Mouse (Mus musculus): ENCODE results near the gene Cpne9. TPM values are rescaled to one million over a fixed set of nuclear protein-coding genes. Genes with fewer than 3 reads are reported as not detected.

The Cpne9 gene
- polyA plus RNA-seq, 1 experiment from 2014 or later, result 0.13 TPM

- H3K9me3 ChIP-seq (ENCODE audit: control insufficient read depth, low read length), result no peaks in the 10 kb centered on the region
- no peaks in the 10 kb centered on the region for H3K4me1 ChIP-seq (replicated peaks; ENCODE audit: control insufficient read depth, insufficient read depth, low read length)
- no peak for DNase-seq (ENCODE audit: low spot score)
- H3K4me2 ChIP-seq (ENCODE audit: low read depth, low read length, severe bottlenecking), result no peak overlapping the region
- no peak overlapping the region for H3K9ac ChIP-seq (ENCODE audit: low read length)
- no peaks in the 10 kb centered on the region for H3K36me3 ChIP-seq (ENCODE audit: control insufficient read depth, insufficient read depth, low read length)
- no peak overlapping the region for H3K27ac ChIP-seq (ENCODE audit: low read depth, low read length)
- 73% methylated on average over 3 of the region's 3 CpGs for WGBS
- no peaks in the 10 kb centered on the region for H3K27me3 ChIP-seq (ENCODE audit: control insufficient read depth, insufficient read depth, low read length)
- no peak for ATAC-seq (replicated peaks; ENCODE audit: low FRiP score)
- H3K4me3 ChIP-seq (ENCODE audit: low read depth, low read length), result no peak overlapping the region
Observed at GRCm38 (mm10) chr6:113352820-113353219, 70.7 kb downstream of the Cpne9 start.

- Histone ChIP-seq H3K4me2 (ENCODE audit: low read depth, low read length, severe bottlenecking) (no peak overlapping the region), H3K27ac (ENCODE audit: low read depth, low read length) (no peak overlapping the region), H3K9ac (ENCODE audit: low read length) (no peak overlapping the region), H3K9me3 (ENCODE audit: control insufficient read depth, low read length) (no peaks in the 10 kb centered on the region), H3K36me3 (ENCODE audit: control insufficient read depth, insufficient read depth, low read length) (no peaks in the 10 kb centered on the region), H3K27me3 (ENCODE audit: control insufficient read depth, insufficient read depth, low read length) (no peaks in the 10 kb centered on the region), H3K4me1 (replicated peaks; ENCODE audit: control insufficient read depth, insufficient read depth, low read length) (no peaks in the 10 kb centered on the region), H3K4me3 (ENCODE audit: low read depth, low read length) (no peak overlapping the region)
- DNase-seq (ENCODE audit: low spot score), result no peak
- no peak for ATAC-seq (replicated peaks; ENCODE audit: low FRiP score)
- WGBS, result 82% methylated on average over 3 of the region's 3 CpGs
Observed at GRCm38 (mm10) chr6:113353696-113354095, 71.6 kb downstream of the Cpne9 start.

Other genes starting within 250 kb of the Cpne9 start
- gene Thumpd3, start 236.1 kb upstream of the Cpne9 start, polyA plus RNA-seq (2014; fragmentation: Nextera tagmentation; extraction: Ambion mirVana), result 54.8 and 58.6 TPM in 2 replicates
- gene Setd5, start 204.9 kb upstream of the Cpne9 start, polyA plus RNA-seq (2014; fragmentation: Nextera tagmentation; extraction: Ambion mirVana), result 88.6 and 92.3 TPM in 2 replicates
- gene Lhfpl4, start 86.9 kb upstream of the Cpne9 start, polyA plus RNA-seq (2014; fragmentation: Nextera tagmentation; extraction: Ambion mirVana), result 6.6 and 6.8 TPM in 2 replicates
- 50.5 and 50.8 TPM in 2 replicates for gene Mtmr14, start 44.5 kb upstream of the Cpne9 start, polyA plus RNA-seq (2014; fragmentation: Nextera tagmentation; extraction: Ambion mirVana)
- gene Brpf1, start 24.8 kb downstream of the Cpne9 start, polyA plus RNA-seq (2014; fragmentation: Nextera tagmentation; extraction: Ambion mirVana), result 31.9 and 35.4 TPM in 2 replicates
- gene Ogg1, start 44.7 kb downstream of the Cpne9 start, polyA plus RNA-seq (2014; fragmentation: Nextera tagmentation; extraction: Ambion mirVana), result 14.2 and 14.5 TPM in 2 replicates
- gene Camk1, start 61.7 kb downstream of the Cpne9 start, polyA plus RNA-seq (2014; fragmentation: Nextera tagmentation; extraction: Ambion mirVana), result 47.8 and 52.5 TPM in 2 replicates
- gene Tada3, start 95.6 kb downstream of the Cpne9 start, polyA plus RNA-seq (2014; fragmentation: Nextera tagmentation; extraction: Ambion mirVana), result 72.5 and 76.3 TPM in 2 replicates
- 180 and 182 TPM in 2 replicates for gene Arpc4, start 95.8 kb downstream of the Cpne9 start, polyA plus RNA-seq (2014; fragmentation: Nextera tagmentation; extraction: Ambion mirVana)
- gene Ttll3, start 107.0 kb downstream of the Cpne9 start, polyA plus RNA-seq (2014; fragmentation: Nextera tagmentation; extraction: Ambion mirVana), result 5.1 and 6.0 TPM in 2 replicates
- 26.7 and 28.5 TPM in 2 replicates for gene Rpusd3, start 137.0 kb downstream of the Cpne9 start, polyA plus RNA-seq (2014; fragmentation: Nextera tagmentation; extraction: Ambion mirVana)
- not detected in 2 replicates for gene Cidec, start 153.5 kb downstream of the Cpne9 start, polyA plus RNA-seq (2014; fragmentation: Nextera tagmentation; extraction: Ambion mirVana)
- gene Jagn1, start 160.3 kb downstream of the Cpne9 start, polyA plus RNA-seq (2014; fragmentation: Nextera tagmentation; extraction: Ambion mirVana), result 66.1 and 75.0 TPM in 2 replicates
- gene Il17re, start 176.2 kb downstream of the Cpne9 start, polyA plus RNA-seq (2014; fragmentation: Nextera tagmentation; extraction: Ambion mirVana), result 1.0 and 1.2 TPM in 2 replicates
- 3.4 and 4.2 TPM in 2 replicates for gene Il17rc, start 189.1 kb downstream of the Cpne9 start, polyA plus RNA-seq (2014; fragmentation: Nextera tagmentation; extraction: Ambion mirVana)
- gene Creld1, start 201.0 kb downstream of the Cpne9 start, polyA plus RNA-seq (2014; fragmentation: Nextera tagmentation; extraction: Ambion mirVana), result 36.3 and 41.6 TPM in 2 replicates
- 1.4 and 2.1 TPM in 2 replicates for gene Prrt3, start 219.6 kb downstream of the Cpne9 start, polyA plus RNA-seq (2014; fragmentation: Nextera tagmentation; extraction: Ambion mirVana)
- gene Emc3, start 249.3 kb downstream of the Cpne9 start, polyA plus RNA-seq (2014; fragmentation: Nextera tagmentation; extraction: Ambion mirVana), result 74.3 and 77.7 TPM in 2 replicates
- gene Fancd2, start 249.4 kb downstream of the Cpne9 start, polyA plus RNA-seq (2014; fragmentation: Nextera tagmentation; extraction: Ambion mirVana), result 25.0 and 25.1 TPM in 2 replicates